Mouse (Mus musculus) midbrain, embryonic 12.5 days (tissue): ENCODE measurements at regions not wholly inside any gene's neighbourhood (a gene's known extent, or its start where the extent isn't known, plus 50 kb on each side); places are given as distances from the start of the nearest gene placed in this dataset.

Experiments
- ATAC-seq: fragments of 200-750 bp; cut with Nextera tagmentation; 2 replicates; pipeline ENCODE4 v1.8.0; 2017; ENCODE audit warnings: low read depth, moderate TSS enrichment, moderate library complexity; ENCODE audit not compliant: low FRiP score
- H3K27ac ChIP-seq: fragments of 300-500 bp; sonication (generic); replicated peaks from 2 replicates; pipeline ENCODE4 v1.5.1; 2016; ENCODE audit warnings: mild to moderate bottlenecking
- H3K27me3 ChIP-seq: fragments of 300-500 bp; sonication (generic); 2 replicates; pipeline ENCODE4 v1.6.1; 2016; ENCODE audit warnings: mild to moderate bottlenecking
- H3K36me3 ChIP-seq: fragments of 300-500 bp; sonication (generic); 2 replicates; pipeline ENCODE4 v1.6.1; 2016
- H3K4me1 ChIP-seq: fragments of 300-500 bp; sonication (generic); 2 replicates; pipeline ENCODE4 v1.6.1; 2016
- H3K4me2 ChIP-seq: fragments of 300-500 bp; sonication (generic); replicated peaks from 2 replicates; pipeline ENCODE4 v1.6.1; 2016; ENCODE audit warnings: mild to moderate bottlenecking, moderate library complexity
- H3K4me3 ChIP-seq: fragments of 300-500 bp; sonication (generic); 2 replicates; pipeline ENCODE4 v1.5.1; 2016; ENCODE audit warnings: mild to moderate bottlenecking
- H3K9ac ChIP-seq: fragments of 300-500 bp; sonication (generic); replicated peaks from 2 replicates; pipeline ENCODE4 v1.6.1; 2016; ENCODE audit warnings: mild to moderate bottlenecking, moderate library complexity
- H3K9me3 ChIP-seq: fragments of 300-500 bp; sonication (generic); 2 replicates; pipeline ENCODE4 v1.6.1; 2016; ENCODE audit warnings: mild to moderate bottlenecking
- WGBS: fragments of 180-500 bp; shearing (Covaris S2); methylation state at CpG from one replicate; pipeline ENCODE4 v1.1.7; 2016; 5-methylcytosine and 5-hydroxymethylcytosine counted together

GRCm38 (mm10) chr12:70633194-70633593 is 180.3 kb downstream of the Tmx1 start:
- no peaks in the 10 kb centered on the region for H3K36me3 ChIP-seq
- no peaks in the 10 kb centered on the region for H3K9me3 ChIP-seq
- H3K27me3 ChIP-seq: no peaks in the 10 kb centered on the region
- 72% methylated on average over 4 of the region's 4 CpGs for WGBS
- ATAC-seq: no peak
- no peak overlapping the region for H3K9ac ChIP-seq
- no peak overlapping the region for H3K4me3 ChIP-seq
- H3K4me2 ChIP-seq: no peak overlapping the region
- H3K4me1 ChIP-seq: no peaks in the 10 kb centered on the region
- H3K27ac ChIP-seq: no peak overlapping the region

GRCm38 (mm10) chr12:70633622-70634365 is 180.9 kb downstream of the Tmx1 start:
- H3K36me3 ChIP-seq: no peaks in the 10 kb centered on the region
- WGBS: 71% methylated on average over 13 of the region's 13 CpGs
- no peaks in the 10 kb centered on the region for H3K4me1 ChIP-seq
- H3K27me3 ChIP-seq: no peaks in the 10 kb centered on the region
- H3K9ac ChIP-seq: no peak overlapping the region
- H3K4me3 ChIP-seq: no peak overlapping the region
- no peak overlapping the region for H3K4me2 ChIP-seq
- H3K9me3 ChIP-seq: no peaks in the 10 kb centered on the region
- no peak for ATAC-seq
- H3K27ac ChIP-seq: no peak overlapping the region

DNA sequence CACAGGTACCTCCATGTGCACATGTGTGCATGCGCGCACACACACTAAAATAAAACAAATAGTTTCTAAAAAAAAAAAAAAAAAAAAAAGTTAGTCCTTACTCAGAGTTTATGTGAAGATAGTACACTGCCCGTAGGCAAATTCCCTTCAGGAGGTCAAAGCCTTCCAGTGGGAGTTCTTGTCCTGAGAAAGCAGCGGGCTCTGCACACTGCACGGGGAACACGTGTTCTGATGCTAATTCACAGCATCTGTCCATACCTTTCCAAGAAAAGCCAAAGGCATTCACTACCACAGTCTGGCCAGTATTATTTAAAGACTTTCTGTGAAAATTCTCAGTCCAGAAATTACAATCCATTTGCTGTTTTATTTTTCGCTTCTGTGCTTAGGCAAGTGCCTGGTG is 183.1 kb downstream of the Tmx1 start:
- Histone ChIP-seq H3K9me3 (no peaks in the 10 kb centered on the region), H3K9ac (no peak overlapping the region), H3K27me3 (no peaks in the 10 kb centered on the region), H3K4me3 (no peak overlapping the region), H3K4me2 (no peak overlapping the region), H3K36me3 (no peaks in the 10 kb centered on the region), H3K27ac (no peak overlapping the region), H3K4me1 (no peaks in the 10 kb centered on the region)
- no peak for ATAC-seq
- 87% methylated on average over 7 of the region's 7 CpGs for WGBS

DNA sequence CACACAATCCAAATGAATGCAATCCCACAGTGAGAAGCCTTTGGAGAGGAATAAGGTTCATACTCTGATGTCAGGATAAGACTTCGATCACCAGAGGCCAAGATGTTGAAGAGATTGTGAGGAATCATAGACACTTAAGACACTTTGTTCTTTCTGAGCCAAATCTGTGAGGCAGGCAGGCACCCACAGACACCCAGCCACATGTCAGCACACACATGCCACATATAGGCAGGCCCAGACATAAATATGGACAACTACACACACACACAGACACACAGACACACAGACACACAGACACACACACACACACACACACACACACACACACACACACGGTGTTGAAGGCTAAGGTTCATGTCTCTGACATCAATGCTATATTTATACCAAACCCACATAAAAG is 185.1 kb upstream of the Frmd6 start:
- 84% methylated on average over 2 of the region's 2 CpGs for WGBS
- H3K9me3 ChIP-seq: no peaks in the 10 kb centered on the region
- H3K4me3 ChIP-seq: no peak overlapping the region

DNA sequence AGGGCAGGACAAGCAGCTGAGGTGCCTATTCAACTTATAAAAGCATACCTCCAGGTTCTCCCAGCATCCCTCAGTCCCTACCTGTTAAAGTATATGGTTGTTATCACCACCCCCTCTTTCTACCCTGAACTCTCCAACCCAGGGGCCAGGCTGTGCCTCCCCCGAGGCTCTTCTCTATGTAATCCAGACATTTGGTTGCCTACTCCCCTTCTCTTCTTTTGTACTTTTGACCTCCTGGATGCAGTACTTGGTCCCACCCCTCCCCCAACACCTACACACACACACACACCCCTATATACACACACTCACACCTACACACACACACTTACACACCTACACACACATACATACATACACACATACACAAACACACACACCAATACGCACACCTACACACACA is 180.4 kb upstream of the Frmd6 start:
- ATAC-seq: no peak
- Histone ChIP-seq H3K9me3 (no peaks in the 10 kb centered on the region), H3K27ac (no peak overlapping the region), H3K9ac (no peak overlapping the region), H3K27me3 (no peaks in the 10 kb centered on the region), H3K4me3 (no peak overlapping the region), H3K36me3 (no peaks in the 10 kb centered on the region), H3K4me1 (no peaks in the 10 kb centered on the region), H3K4me2 (no peak overlapping the region)
- 83% methylated on average over 2 of the region's 2 CpGs for WGBS

More for the DNA sequence above, 185.1 kb upstream of the Frmd6 start:
- no peaks in the 10 kb centered on the region for H3K4me1 ChIP-seq
- H3K27ac ChIP-seq: no peak overlapping the region
- H3K4me2 ChIP-seq: no peak overlapping the region
- no peaks in the 10 kb centered on the region for H3K36me3 ChIP-seq
- H3K27me3 ChIP-seq: no peaks in the 10 kb centered on the region
- no peak overlapping the region for H3K9ac ChIP-seq
- ATAC-seq: no peak

DNA sequence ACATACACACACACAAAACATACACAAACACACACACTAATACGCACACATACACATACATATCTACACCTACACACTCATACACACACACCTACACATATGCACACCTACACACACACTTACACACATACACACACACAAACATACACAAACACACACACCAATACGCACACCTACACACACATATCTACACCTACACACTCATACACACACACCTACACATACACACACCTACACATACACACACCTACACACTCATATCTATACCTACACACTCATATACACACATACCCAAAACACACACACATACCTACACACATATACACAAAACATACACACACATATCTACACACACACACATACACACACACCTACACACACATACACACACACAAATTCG is 179.9 kb upstream of the Frmd6 start:
- H3K27ac ChIP-seq: no peak overlapping the region
- H3K27me3 ChIP-seq: no peaks in the 10 kb centered on the region
- H3K4me1 ChIP-seq: no peaks in the 10 kb centered on the region
- H3K9ac ChIP-seq: no peak overlapping the region
- no peak for ATAC-seq
- 70% methylated on average over 3 of the region's 3 CpGs for WGBS
- H3K9me3 ChIP-seq: no peaks in the 10 kb centered on the region
- no peaks in the 10 kb centered on the region for H3K36me3 ChIP-seq
- H3K4me2 ChIP-seq: no peak overlapping the region
- H3K4me3 ChIP-seq: no peak overlapping the region

DNA sequence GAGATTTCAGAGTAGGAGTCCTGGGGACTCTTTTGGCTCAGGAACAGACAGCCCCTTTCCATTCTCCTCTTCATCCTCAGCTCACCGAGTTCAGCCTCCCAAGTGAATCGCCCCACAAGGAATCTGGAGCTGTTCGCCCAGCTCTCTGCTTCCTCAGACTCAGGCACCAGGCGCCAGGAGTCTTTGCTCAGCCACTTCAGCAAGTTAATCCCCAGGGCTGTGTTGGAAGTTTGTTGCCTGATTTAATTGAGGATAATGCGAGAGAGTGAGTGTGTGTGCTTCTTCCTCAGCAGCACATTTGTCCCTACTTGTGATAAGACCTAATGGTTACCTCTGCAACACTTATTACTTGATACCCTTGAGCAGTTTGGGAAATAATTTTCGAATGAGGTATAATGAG is 177.8 kb upstream of the Frmd6 start:
- Histone ChIP-seq H3K36me3 (no peaks in the 10 kb centered on the region), H3K27ac (no peak overlapping the region), H3K4me3 (no peak overlapping the region), H3K4me1 (no peaks in the 10 kb centered on the region), H3K27me3 (no peaks in the 10 kb centered on the region), H3K9me3 (no peaks in the 10 kb centered on the region), H3K4me2 (no peak overlapping the region), H3K9ac (no peak overlapping the region)
- ATAC-seq: no peak
- 42% methylated on average over 6 of the region's 6 CpGs for WGBS

GRCm38 (mm10) chr12:70648179-70648811 is 177.0 kb upstream of the Frmd6 start:
- no peak overlapping the region for H3K27ac ChIP-seq
- H3K9me3 ChIP-seq: no peaks in the 10 kb centered on the region
- no peak overlapping the region for H3K4me3 ChIP-seq
- no peaks in the 10 kb centered on the region for H3K36me3 ChIP-seq
- H3K4me1 ChIP-seq: no peaks in the 10 kb centered on the region
- ATAC-seq: no peak
- no peak overlapping the region for H3K9ac ChIP-seq
- no peaks in the 10 kb centered on the region for H3K27me3 ChIP-seq
- 81% methylated on average over 6 of the region's 6 CpGs for WGBS
- H3K4me2 ChIP-seq: no peak overlapping the region

DNA sequence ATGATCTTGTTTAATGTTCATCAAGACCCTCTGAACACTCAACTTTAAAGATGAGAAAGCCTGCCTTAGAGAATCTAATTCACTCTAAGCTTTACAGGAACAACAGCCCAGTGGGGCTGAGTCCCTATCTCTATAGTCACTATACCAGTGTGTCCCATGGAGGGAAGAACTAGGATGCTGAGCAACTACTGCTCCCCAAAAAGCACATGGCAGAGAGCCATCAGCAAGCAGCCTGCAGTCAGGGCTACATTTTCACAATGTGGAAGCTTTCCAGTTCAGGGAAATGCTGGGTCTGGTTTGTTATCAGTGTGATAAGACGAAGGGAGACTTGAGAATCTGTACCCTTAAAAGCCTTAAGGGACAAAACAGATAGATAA is 176.5 kb upstream of the Frmd6 start:
- Histone ChIP-seq H3K9me3 (no peaks in the 10 kb centered on the region), H3K27me3 (no peaks in the 10 kb centered on the region), H3K27ac (no peak overlapping the region), H3K4me1 (no peaks in the 10 kb centered on the region), H3K4me2 (no peak overlapping the region), H3K36me3 (no peaks in the 10 kb centered on the region), H3K4me3 (no peak overlapping the region), H3K9ac (no peak overlapping the region)
- 91% methylated on average over 1 of the region's 1 CpGs for WGBS
- ATAC-seq: no peak

DNA sequence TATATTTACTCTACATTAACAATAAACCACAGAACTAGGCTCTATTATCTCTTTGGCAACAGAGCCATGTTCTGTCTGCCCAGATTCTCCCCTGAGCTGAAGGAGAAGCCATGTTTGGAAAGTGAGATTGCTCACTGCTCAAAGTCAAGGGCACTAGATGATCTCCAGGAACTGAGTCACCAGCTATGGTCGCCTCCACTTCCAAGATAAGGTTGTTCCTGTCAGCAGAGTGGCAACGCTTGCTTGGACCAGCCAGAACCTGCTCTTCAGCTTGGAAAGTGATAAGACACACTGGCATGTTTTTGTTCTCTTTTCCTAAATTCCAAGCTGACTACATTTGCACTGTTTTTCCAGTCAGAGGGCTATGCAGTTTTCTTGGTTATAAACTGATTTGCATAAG is 175.6 kb upstream of the Frmd6 start:
- H3K36me3 ChIP-seq: no peaks in the 10 kb centered on the region
- H3K27me3 ChIP-seq: no peaks in the 10 kb centered on the region
- H3K9me3 ChIP-seq: no peaks in the 10 kb centered on the region
- no peaks in the 10 kb centered on the region for H3K4me1 ChIP-seq
- WGBS: 91% methylated on average over 2 of the region's 2 CpGs
- H3K4me3 ChIP-seq: no peak overlapping the region
- no peak overlapping the region for H3K4me2 ChIP-seq
- H3K27ac ChIP-seq: no peak overlapping the region
- ATAC-seq: no peak
- H3K9ac ChIP-seq: no peak overlapping the region

GRCm38 (mm10) chr12:70650470-70650869 is 174.8 kb upstream of the Frmd6 start:
- Histone ChIP-seq H3K36me3 (no peaks in the 10 kb centered on the region), H3K4me1 (no peaks in the 10 kb centered on the region), H3K27me3 (no peaks in the 10 kb centered on the region), H3K9ac (no peak overlapping the region), H3K9me3 (no peaks in the 10 kb centered on the region), H3K4me3 (no peak overlapping the region), H3K27ac (no peak overlapping the region), H3K4me2 (no peak overlapping the region)
- 72% methylated on average over 4 of the region's 4 CpGs for WGBS
- ATAC-seq: no peak

DNA sequence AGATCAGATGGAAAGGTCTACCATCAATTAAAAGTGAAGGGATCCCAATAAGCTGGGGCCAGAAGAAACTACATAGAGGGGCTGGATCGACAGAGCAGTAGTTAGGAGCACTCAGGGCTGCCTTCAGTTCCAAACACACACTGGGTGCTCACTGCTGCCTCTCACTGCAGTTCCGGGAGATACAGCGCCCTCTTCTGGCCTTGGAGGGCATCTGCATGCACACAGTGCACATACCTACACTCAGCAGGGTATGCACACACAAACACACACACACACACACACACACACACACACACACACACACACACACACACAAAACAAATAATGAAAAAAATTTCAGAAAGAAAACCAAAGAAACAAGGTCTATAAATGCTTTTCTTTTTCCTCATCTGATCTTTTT is 172.6 kb upstream of the Frmd6 start:
- Histone ChIP-seq H3K4me2 (no peak overlapping the region), H3K9ac (no peak overlapping the region), H3K4me3 (no peak overlapping the region), H3K36me3 (no peaks in the 10 kb centered on the region), H3K9me3 (no peaks in the 10 kb centered on the region), H3K4me1 (no peaks in the 10 kb centered on the region), H3K27ac (no peak overlapping the region), H3K27me3 (no peaks in the 10 kb centered on the region)
- WGBS: 93% methylated on average over 3 of the region's 3 CpGs
- ATAC-seq: no peak

DNA sequence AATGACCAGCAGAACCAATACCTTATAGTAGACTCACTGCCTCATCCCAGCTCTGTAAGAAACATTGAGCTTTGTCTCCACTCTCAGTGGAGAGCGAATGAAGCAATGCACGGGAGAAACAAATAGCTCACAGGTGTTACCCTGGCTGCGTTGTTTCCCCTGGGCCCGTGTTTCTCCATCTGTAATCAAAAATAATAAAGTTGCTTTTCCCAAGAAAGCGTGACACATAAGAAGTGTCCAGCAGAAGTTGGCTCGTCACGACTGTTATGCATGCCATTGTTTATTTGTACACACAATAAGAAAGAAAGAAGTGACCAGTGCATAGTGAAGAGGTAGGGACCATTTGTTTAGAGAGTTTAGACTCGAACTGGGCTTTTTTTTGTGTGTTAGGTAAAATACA is 171.3 kb upstream of the Frmd6 start:
- Histone ChIP-seq H3K4me1 (no peaks in the 10 kb centered on the region), H3K9ac (no peak overlapping the region), H3K4me2 (no peak overlapping the region), H3K27me3 (no peaks in the 10 kb centered on the region), H3K27ac (no peak overlapping the region), H3K4me3 (no peak overlapping the region), H3K36me3 (no peaks in the 10 kb centered on the region), H3K9me3 (no peaks in the 10 kb centered on the region)
- 92% methylated on average over 8 of the region's 8 CpGs for WGBS
- no peak for ATAC-seq
